Mouse (Mus musculus): ENCODE data around the gene Zfp652.

Gene Zfp652

DNA sequence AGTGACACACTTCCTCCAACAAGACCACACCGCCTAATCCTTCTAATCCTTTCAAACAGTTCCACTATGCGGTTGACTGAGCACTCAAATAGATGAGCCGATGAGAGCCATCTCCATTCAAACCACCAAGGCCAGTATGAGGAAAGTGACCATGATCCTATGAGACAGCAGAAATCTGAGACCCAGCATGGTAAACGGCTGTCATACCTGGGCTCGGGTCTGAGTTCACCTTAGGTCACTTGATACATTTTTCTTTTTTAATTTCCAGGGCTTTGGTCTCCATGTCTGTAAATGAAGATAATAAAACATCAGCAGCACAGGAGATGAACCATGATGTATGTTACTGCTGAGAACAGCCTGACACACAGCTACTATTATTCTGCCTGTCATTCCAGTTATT, 95.4 kb downstream of the Zfp652 start:
- in situ Hi-C loops (cut with MboI, MseI), result no loop called here

DNA sequence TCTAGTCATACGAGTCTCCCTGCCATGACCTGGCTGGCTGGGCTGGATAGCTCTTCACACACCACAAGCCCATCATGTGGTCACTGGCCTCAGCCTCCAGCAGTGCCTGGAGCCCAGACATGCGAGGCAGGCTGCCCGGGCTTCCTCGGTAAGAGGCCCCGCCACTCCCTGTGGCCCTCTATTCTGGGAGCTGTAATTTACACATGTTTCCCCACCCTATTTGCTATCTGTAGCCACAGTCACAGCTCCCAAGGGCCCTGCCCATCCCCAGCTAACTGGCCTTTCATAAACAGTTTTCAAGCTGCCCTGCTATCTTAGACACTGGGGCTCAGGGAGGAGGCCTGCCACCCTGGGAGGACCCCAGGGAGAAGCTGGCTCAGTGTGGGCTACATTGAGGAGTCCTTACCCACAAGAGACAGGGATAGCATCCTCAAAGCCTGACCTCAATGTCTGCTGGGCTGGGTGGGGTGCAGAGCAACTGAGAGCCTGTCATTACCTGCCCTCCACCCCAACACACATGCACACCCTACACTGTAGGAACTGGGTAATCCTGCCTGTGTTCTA, 96.1 kb downstream of the Zfp652 start:
- in situ Hi-C loops (cut with MboI, MseI), result no loop called here

DNA sequence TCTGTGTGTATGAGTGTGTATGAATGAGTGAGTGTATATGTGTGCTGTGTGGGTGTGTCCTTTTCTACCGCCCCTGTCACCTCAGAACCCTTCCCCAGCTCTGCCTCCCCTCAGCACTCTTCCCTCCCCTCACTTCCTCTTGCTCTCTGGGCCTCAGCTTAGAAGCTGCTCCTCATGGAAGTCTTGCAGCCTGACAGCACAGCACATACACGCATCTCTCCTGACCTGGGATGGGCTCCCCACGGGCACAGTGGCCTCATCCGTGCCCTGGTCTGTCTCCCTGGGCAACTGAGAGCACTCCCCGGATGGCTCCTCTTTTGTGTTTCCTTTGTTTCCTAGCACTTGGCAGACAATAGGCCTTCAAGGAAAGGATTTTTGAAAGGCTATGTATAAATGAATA, 97.1 kb downstream of the Zfp652 start:
- in situ Hi-C loops (cut with MboI, MseI), result no loop called here

DNA sequence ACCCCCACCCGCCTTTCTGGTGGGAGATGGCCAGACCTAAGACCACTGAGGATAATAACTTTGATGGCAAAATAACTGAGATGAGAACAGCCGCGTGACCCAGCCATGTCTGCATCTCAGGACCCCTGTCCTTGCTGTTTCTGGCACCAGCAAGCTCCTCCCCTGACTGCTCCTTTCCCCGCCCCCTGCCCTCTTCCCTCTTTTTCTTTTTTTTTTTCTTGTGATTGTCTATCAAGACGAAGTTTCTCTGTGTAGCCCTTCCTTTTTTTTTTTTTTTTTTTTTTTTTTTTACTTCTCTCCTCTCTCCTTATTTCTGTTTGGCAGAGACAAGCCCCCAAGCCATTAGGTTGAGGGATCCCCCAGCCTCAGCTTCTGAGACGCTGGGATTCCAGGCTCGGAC, 98.4 kb downstream of the Zfp652 start:
- in situ Hi-C loops (cut with MboI, MseI), result no loop called here

DNA sequence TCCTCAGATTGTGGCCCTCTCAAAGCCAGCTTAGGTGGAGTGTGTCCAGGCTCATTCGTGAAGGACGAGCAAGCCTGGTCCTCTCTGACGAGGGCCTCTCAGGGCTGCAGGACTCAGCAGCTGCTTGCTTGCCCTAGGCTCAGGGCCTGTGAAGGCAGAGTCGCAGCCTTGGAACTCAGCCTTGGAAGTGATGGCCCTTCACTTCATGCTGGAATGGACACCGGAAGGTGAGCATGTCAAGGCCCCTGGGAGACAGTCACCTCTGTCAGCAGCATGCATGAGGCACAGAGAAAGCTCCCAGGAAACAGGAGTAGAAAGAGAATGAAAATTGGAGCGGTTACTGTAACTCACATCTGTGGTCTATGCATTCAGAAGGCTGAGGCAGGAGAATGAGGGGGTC, 99.3 kb downstream of the Zfp652 start:
- in situ Hi-C loops (cut with MboI, MseI), result no loop called here

DNA sequence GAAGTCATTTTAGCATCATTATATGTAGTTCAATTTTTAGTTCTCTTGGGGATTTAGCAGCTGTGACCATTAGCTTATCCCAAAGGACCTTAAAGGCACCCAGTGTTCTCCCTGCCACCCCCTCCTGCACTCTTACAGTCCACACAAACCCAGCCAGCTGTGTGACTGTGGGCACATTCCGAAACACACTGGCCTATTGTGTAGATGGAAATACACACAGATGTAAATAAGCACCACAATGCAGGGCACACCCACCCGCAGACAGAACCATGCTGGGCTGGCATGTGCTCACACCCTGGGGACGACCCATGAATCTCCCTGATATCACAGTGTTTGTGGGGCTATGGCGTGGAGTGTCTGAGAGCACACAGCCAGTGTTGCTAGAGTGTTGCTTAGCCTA, 99.8 kb downstream of the Zfp652 start:
- in situ Hi-C loops (cut with MboI, MseI), result no loop called here

DNA sequence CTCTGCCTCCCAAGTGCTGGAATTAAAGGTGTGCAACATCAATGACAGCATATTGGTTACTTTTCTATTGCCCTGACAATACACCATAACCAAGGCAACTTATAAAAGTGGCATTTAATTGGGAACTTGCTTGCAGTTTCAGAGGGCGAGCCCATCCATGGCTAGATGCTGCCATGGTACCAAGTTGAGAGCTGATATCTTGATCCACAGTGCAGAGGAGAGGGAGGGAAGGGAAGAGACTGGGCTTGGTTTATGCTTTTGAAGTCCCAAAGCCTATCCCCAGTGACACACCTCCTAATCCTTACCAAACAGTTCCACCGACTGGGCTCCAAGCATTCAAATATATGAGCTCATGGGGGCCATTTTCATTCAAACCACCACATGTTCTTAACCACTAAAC, 101.6 kb downstream of the Zfp652 start:
- in situ Hi-C loops (cut with MboI, MseI), result no loop called here

DNA sequence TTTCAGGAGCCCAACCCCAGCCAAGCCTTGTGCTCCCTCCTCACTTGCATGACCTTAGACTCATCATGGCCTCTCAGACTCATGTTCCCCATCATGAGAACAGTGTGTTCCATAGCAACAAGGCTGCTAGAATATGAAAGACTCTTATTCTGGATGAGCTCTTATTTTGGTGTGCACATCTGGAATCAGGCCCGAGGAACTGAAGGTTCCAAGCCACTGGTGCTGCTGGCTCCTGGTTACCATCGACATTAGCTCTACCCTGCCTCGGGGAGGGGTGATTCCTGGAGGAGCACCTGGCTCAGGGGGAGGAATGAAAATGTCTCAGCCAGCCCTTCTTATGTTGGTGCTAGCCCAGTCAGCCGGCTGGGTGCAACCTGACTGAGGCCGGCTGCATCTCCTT, 102.4 kb downstream of the Zfp652 start:
- in situ Hi-C loops (cut with MboI, MseI), result no loop called here

DNA sequence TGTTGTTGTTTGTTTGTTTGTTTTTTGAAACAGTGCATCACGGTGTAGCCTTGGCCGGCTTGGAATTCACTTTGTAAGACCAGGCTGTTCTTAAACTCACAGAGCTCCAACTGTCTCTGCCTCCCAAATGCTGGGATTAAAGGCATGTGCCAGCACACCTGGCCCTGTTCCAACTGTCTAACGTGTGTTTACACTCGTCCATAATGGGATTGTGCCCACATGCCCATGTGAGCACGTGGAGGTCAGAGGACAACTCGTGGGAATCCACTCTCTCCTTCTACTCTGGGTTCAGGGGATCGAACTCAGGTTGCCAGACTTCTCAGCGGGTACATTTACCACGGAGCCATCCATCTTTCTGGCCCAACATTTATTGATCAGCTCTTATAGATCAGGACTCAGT, 102.9 kb downstream of the Zfp652 start:
- in situ Hi-C loops (cut with MboI, MseI), result no loop called here

DNA sequence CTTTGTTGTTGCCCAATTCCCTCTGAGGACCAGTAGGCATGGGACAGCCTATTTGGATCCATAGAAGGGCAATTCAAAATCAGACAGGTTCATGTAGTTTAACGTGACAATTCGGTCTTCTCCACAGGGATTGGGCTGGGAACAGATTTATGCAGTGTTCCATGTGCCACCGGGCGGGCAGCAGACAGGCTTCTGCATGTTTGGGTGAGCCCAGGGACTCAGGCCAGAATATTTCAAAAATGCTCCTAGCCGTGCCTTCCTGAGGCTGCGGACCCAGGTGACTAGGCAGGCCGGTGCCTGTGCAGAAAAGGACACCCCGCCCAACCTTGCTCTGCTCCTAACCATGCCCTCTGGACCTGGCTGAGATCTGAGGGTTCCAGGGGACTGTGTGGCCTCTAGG, 106.7 kb downstream of the Zfp652 start:
- in situ Hi-C loops (cut with MboI, MseI), result no loop called here

DNA sequence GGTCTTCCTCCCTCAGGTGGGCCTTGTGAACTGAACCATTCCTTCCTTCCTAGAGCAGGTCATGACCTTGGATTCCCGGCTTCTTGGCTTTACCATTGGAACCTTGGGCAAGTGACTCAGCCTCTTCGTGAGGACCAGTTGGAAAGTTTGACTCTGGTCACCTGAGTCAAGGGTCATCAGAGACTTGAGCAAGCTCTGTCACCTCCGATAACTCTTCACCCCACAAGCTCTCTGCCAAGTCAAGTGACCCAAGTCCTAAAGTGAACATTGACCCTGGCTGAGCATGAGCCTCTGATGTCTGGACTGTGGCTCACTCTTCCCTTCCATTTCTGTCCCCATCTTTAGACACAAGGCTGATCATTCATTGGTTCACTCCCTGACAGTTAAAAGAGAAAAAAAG, 109.0 kb downstream of the Zfp652 start:
- in situ Hi-C loops (cut with MboI, MseI), result no loop called here

DNA sequence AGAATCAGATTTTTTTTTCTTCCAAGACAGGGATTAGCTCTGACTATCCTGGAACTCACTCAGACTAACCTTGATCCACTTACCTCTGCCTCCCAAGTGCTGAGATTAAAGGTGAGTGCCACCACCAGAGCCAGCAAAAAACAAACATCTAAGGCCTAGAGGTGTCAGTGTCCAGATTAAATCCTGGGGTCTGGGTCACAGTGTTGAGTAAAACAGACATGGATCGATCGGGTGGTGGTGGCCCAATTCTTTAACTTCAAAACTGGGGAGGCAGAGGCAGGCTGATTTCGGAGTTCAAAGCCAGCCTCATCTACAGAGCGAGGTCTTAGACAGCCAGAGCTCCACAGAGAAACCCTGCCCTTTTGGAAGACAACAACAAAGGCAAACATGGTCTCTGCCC, 110.0 kb downstream of the Zfp652 start:
- in situ Hi-C loops (cut with MboI, MseI), result no loop called here

DNA sequence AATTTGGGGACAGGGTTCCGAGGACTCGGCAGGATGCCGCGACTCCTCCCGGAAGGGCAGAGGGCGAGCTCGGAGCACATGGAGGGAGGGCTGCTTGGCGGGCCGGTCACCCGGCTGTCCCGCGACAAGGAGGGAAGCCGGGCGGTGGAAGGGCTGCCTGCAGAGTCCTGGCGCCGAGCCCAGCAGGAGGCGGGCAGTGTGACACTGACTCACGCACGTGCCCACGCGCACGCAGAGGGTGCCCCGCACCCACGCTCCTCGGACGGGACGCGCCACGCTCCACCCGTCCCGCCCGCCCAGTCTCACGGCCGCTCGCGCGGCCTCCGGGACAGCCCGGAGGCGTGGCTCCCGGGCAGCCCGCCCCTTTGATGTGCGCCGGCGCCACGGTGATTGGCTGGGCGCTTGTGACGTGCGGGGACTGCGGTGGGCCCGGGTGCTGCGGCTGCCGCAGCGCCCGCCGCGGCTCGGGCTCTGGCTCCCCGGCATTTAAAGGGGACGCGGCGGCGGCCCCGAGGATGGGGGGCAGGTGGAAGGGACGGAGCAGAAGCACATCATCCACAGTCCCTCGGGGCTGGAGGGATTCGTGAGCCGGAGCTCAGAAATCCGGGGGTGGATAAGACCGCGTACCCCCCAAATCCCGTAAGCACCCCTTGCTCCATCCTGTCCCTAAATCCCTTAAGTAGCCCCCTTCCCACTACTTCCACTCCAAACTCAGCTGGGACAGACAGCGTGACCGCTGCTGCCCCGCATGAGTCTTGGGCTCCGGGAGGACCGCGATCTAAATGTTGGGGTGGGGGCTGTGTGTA, 111.8 kb downstream of the Zfp652 start, which contains the start of gene Phospho1:
Gene Phospho1 (plus strand): TSS at position 429 of the 806 bp plus-strand sequence.
- in situ Hi-C loops (cut with MboI, MseI), result no loop called here

DNA sequence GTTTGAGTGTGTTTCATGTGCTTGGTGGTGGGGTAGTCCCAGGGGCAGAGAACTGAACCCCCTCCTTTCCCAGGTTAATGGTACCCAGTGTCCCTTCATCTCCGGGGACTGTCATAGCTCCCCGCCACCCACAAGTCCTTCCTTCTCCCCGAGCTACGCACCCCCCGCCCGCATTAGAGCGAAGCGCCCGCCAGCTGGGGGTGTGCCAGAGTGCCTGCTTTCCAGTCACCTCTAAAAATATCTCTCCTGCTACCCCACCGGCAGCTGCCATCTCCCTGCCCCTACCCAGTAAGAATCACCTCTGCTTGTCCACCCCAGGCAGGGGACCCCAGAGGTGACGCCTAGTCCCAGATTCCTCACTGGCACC, 112.4 kb downstream of the Zfp652 start:
- in situ Hi-C loops (cut with MboI, MseI), result loop anchor here (5.0 kb wide), 1 partner anchor 67 kb away; no protein-coding TSS in a partner anchor

DNA sequence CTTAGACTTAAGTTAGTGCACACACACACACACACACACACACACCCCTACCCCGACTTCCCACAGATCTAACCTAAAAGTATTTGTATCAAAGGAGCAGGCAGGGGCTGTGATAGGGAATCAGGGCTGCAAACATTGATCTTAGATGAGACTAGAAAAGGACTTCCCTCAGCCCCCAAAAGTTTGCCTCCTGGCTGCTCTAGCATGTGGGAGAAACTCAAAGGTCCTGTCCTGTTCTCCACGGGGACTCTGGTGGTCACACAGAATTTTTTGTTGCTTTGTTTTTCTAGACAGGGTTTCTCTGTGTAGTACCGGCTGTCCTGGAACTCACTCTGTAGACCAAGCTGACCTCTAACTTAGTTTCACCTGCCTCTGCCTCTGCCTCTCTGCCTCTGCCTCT, 113.2 kb downstream of the Zfp652 start:
- in situ Hi-C loops (cut with MboI, MseI), result loop anchor here (5.0 kb wide), 1 partner anchor 67 kb away; no protein-coding TSS in a partner anchor

DNA sequence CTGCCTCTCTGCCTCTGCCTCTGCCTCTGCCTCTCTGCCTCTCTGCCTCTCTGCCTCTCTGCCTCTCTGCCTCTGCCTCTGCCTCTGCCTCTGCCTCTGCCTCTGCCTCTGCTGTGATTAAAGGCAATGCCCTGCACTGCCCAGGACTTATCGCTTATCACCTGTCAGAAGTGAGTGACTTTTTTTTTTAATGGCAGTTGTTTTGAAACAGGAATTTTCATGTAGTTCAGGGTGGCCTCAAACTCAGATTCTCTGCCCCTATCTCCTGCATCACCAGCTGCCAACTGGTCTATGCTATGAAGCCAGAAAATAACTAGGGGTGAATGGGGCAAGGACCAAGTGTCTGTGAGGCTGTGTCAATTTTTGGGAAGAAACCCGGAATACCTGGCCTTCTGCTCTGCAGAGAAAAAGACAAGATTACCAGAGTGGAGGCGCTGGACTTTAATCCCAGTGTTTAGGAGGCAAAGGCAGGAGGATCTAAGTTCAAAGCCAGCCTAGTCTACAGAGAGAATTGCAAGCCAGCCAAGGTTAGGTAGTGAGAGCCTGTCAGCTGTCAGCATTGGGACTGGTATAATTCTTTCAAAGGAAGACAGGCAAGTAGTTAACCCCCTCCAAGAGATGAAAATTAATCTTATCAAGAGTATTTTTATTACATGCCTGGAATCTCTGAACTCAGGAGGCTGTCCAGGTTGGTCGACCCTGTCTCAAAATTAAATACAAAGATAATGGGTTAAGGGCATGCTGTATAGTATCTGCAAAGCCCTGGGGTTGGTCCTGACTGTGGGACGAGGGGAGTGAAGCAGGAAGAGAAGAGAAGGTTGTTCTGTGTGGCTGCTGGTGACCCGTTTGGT, 114.1 kb downstream of the Zfp652 start:
- in situ Hi-C loops (cut with MboI, MseI), result loop anchor here (5.0 kb wide), 1 partner anchor 66 kb away; no protein-coding TSS in a partner anchor

DNA sequence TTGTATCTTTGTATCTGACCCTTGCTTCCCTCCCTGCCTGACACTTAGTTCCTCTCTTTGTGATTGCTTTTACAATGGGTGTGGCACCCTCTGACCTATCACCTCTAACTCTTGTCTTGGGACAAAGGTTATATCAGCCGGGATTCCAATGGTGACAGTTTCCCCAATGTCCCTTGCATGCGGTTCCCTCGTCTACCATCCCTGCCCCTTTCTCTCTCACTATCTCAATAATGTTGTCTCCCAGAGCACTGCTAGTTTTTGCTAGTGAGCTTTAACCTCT, 114.6 kb downstream of the Zfp652 start:
- in situ Hi-C loops (cut with MboI, MseI), result loop anchor here (5.0 kb wide), 1 partner anchor 65 kb away; no protein-coding TSS in a partner anchor

DNA sequence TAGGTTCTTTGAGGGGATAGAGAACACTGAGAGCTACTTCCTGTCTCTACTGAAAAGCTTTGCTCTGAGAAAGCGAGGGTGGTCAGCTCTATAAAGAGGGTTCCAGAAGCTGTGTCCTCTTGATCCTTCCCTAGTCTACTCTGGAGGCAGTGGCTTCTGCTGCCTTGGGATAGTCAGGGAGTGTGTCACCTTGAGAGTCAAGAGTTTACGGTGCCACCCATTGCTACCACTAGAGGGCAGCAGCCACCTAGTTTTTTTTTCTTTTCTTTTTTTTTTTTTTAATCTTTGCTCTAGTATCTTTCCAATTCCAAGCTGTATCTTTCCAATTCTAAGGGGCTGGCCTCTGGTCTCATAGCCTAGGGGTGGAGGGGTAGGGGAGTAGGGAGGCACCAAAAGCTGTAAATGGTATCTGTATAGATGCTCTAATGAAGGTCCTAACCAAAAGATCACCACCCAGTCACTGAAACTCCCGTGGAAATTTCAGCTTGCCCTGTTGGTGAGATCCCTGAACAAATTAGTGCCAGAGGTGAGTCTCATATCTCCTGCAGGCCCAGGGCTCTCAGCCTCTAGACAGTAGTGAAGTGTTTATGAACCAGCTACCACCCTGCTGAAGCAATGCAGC, 115.1 kb downstream of the Zfp652 start:
- in situ Hi-C loops (cut with MboI, MseI), result loop anchor here (5.0 kb wide), 1 partner anchor 65 kb away; no protein-coding TSS in a partner anchor

DNA sequence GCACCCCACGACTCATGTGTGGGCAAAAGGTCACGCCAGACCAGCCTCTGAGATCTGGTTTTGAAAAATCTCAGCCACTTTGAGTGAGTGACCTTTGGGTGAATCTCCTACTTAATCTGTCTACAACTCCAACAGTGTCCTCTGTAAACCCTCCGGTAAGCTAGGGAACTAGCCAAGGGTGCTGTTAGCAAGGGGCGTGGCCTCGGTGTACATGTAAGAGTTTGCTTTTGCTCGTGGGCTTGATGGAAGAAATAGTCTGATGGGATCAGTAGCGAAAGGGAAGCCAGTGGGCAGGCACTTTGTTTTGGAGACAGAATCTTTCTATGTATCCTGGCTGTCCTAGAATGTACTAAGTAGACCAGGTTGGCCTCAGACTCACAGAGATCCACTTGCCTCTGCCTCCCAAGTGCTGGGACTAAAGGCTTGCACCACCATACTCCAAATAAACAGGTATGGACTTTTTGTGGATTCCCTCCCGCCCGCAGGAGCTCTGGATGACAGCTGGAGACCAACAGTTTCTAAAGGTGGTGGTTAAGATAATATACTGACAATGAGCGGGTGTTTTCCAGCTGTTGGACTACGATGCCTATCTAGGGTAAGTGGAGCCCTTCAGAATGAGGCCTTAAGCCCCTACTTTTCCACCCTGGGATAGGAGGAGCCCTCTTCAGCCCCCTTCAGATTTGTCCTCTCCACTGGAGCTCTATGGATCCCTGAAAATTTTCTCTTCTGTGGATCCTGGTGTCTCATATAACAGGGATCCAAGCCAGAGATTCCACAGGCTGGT, 115.9 kb downstream of the Zfp652 start:
- in situ Hi-C loops (cut with MboI, MseI), result loop anchor here (5.0 kb wide), 1 partner anchor 64 kb away; no protein-coding TSS in a partner anchor

DNA sequence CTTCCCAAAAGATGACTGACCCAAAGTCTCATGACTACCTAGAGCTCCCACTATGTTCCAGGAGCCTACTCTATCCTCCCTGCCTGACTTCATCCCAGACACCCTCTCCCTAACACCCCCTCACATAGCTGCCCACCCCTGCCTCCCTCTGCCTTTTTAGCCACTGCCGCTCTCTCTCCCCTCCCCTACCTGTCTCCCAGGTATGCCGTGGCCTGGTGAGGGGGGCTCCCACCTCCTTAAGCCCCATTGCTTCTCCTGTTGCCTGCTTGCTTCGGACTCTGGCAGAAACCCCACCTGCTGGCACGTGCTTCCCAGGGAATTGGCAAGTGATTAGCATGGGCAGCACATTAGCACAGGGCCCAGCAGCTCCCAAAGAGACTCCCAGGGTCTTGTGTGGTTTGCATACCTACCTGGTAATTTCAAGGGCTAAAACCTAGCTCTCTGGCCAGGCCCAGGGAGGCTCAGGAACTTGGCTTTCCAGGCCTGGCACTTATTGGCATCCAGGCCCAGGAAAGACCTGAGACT, 117.1 kb downstream of the Zfp652 start:
- in situ Hi-C loops (cut with MboI, MseI), result loop anchor here (5.0 kb wide), 1 partner anchor 63 kb away; no protein-coding TSS in a partner anchor
